Mouse (Mus musculus): ENCODE results near the gene Pcnx2.

The Pcnx2 gene

GRCm38 (mm10) chr8:125897868-125898788 is at the start of gene Pcnx2:
Pcnx2 (minus strand) TSS chr8:125898317.
- in situ Hi-C loops (cut with MboI) = no loop called here

- in situ Hi-C loops (cut with MboI) = no loop called here
Measured at GRCm38 (mm10) chr8:125944511-125944910, 46.4 kb upstream of the Pcnx2 start.

GRCm38 (mm10) chr8:125935649-125936048 is 37.5 kb upstream of the Pcnx2 start:
- in situ Hi-C loops (cut with MboI) = no loop called here

GRCm38 (mm10) chr8:125931822-125932221 is 33.7 kb upstream of the Pcnx2 start:
- in situ Hi-C loops (cut with MboI) = no loop called here

- in situ Hi-C loops (cut with MboI) = no loop called here
Measured at GRCm38 (mm10) chr8:125930276-125931046, 32.3 kb upstream of the Pcnx2 start.

GRCm38 (mm10) chr8:125926636-125927035 is 28.5 kb upstream of the Pcnx2 start:
- in situ Hi-C loops (cut with MboI) = no loop called here

GRCm38 (mm10) chr8:125922333-125922732 is 24.2 kb upstream of the Pcnx2 start:
- in situ Hi-C loops (cut with MboI) = no loop called here

GRCm38 (mm10) chr8:125920761-125921160 is 22.6 kb upstream of the Pcnx2 start:
- in situ Hi-C loops (cut with MboI) = no loop called here

- in situ Hi-C loops (cut with MboI) = no loop called here
Measured at GRCm38 (mm10) chr8:125920281-125920680, 22.2 kb upstream of the Pcnx2 start.

- in situ Hi-C loops (cut with MboI) = no loop called here
Measured at GRCm38 (mm10) chr8:125919560-125919959, 21.4 kb upstream of the Pcnx2 start.

- in situ Hi-C loops (cut with MboI) = no loop called here
Measured at GRCm38 (mm10) chr8:125918719-125919118, 20.6 kb upstream of the Pcnx2 start.

- in situ Hi-C loops (cut with MboI) = no loop called here
Measured at GRCm38 (mm10) chr8:125917013-125917412, 18.9 kb upstream of the Pcnx2 start.

GRCm38 (mm10) chr8:125914386-125914785 is 16.3 kb upstream of the Pcnx2 start:
- in situ Hi-C loops (cut with MboI) = no loop called here

- in situ Hi-C loops (cut with MboI) = no loop called here
Measured at GRCm38 (mm10) chr8:125913206-125913605, 15.1 kb upstream of the Pcnx2 start.

- in situ Hi-C loops (cut with MboI) = no loop called here
Measured at GRCm38 (mm10) chr8:125911229-125911580, 13.1 kb upstream of the Pcnx2 start.

GRCm38 (mm10) chr8:125910365-125911228 is 12.5 kb upstream of the Pcnx2 start, which contains the start of gene Map3k21:
Map3k21 (plus strand) TSS chr8:125910450.
- in situ Hi-C loops (cut with MboI) = no loop called here

GRCm38 (mm10) chr8:125909661-125910364 is 11.7 kb upstream of the Pcnx2 start:
- in situ Hi-C loops (cut with MboI) = no loop called here

GRCm38 (mm10) chr8:125907311-125907710 is 9.2 kb upstream of the Pcnx2 start:
- in situ Hi-C loops (cut with MboI) = no loop called here

GRCm38 (mm10) chr8:125905341-125905740 is 7.2 kb upstream of the Pcnx2 start:
- in situ Hi-C loops (cut with MboI) = no loop called here

- in situ Hi-C loops (cut with MboI) = no loop called here
Measured at GRCm38 (mm10) chr8:125902521-125902920, 4.4 kb upstream of the Pcnx2 start.

- in situ Hi-C loops (cut with MboI) = no loop called here
Measured at GRCm38 (mm10) chr8:125901167-125901566, 3.0 kb upstream of the Pcnx2 start.
